Mouse (Mus musculus) liver, embryonic 13.5 days (tissue): ENCODE measurements at regions not wholly inside any gene's neighbourhood (a gene's known extent, or its start where the extent isn't known, plus 50 kb on each side); places are given as distances from the start of the nearest gene placed in this dataset.
"Not testable (repeated sequence)": the region's sequence is repeated elsewhere in the genome, so short reads cannot be mapped to it uniquely, and the experiment has no call there.

Source experiments
- ATAC-seq: fragments of 200-750 bp; cut with Nextera tagmentation; 2 replicates; pipeline ENCODE4 v1.8.0; 2017; ENCODE audit warnings: low read depth, mild to moderate bottlenecking, moderate number of reproducible peaks, moderate library complexity
- DNase-seq: peaks from one replicate; pipeline ENCODE4 v3.0.0; 2022
- H3K27ac ChIP-seq: fragments of 300-500 bp; sonication (generic); 2 replicates; pipeline ENCODE4 v1.5.1; 2015; ENCODE audit warnings: moderate library complexity, mild to moderate bottlenecking, inconsistent platforms
- H3K27me3 ChIP-seq: fragments of 300-500 bp; sonication (generic); 2 replicates; pipeline ENCODE4 v1.6.1; 2015; ENCODE audit warnings: mild to moderate bottlenecking, inconsistent platforms
- H3K36me3 ChIP-seq: fragments of 300-500 bp; sonication (generic); 2 replicates; pipeline ENCODE4 v1.6.1; 2015; ENCODE audit warnings: mild to moderate bottlenecking, inconsistent platforms
- H3K4me1 ChIP-seq: fragments of 300-500 bp; sonication (generic); replicated peaks from 2 replicates; pipeline ENCODE4 v1.6.1; 2015; ENCODE audit warnings: inconsistent platforms
- H3K4me2 ChIP-seq: fragments of 300-500 bp; sonication (generic); 2 replicates; pipeline ENCODE4 v1.6.1; 2015; ENCODE audit warnings: inconsistent platforms, mild to moderate bottlenecking, moderate library complexity
- H3K4me3 ChIP-seq: fragments of 300-500 bp; sonication (generic); replicated peaks from 2 replicates; pipeline ENCODE4 v1.5.1; 2015; ENCODE audit warnings: mild to moderate bottlenecking, inconsistent platforms
- H3K9ac ChIP-seq: fragments of 300-500 bp; sonication (generic); 2 replicates; pipeline ENCODE4 v1.6.1; 2015; ENCODE audit warnings: mild to moderate bottlenecking, inconsistent platforms
- H3K9me3 ChIP-seq: fragments of 300-500 bp; sonication (generic); replicated peaks from 2 replicates; pipeline ENCODE4 v1.6.1; 2016; ENCODE audit warnings: inconsistent platforms
- WGBS: fragments of 180-500 bp; shearing (Covaris S2); methylation state at CpG from one replicate; pipeline ENCODE4 v1.1.7; 2015; ENCODE audit not compliant: insufficient replicate concordance; 5-methylcytosine and 5-hydroxymethylcytosine counted together

DNA sequence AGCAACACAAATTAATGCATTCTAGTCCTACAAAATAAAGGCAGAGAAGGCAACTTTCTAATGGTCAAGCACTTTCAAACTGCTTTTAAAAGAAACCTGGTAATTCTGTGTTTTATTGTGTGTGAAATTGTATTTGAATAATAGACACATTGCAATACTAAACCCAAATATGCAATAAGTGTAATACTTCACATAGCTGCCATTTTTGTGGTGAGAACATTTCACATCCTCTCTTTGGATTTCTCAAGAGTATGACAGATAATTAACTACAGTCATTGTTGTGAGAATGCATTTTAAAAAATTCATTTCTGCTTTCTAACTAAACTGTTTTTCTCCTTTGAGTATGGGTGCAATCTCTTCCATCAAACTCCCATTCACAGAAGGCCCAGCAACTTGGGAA lies 256.4 kb downstream of the Sema3d start:
- H3K4me3 ChIP-seq, result no peak overlapping the region
- DNase-seq, result no peak
- H3K9me3 ChIP-seq, result no peaks in the 10 kb centered on the region

DNA sequence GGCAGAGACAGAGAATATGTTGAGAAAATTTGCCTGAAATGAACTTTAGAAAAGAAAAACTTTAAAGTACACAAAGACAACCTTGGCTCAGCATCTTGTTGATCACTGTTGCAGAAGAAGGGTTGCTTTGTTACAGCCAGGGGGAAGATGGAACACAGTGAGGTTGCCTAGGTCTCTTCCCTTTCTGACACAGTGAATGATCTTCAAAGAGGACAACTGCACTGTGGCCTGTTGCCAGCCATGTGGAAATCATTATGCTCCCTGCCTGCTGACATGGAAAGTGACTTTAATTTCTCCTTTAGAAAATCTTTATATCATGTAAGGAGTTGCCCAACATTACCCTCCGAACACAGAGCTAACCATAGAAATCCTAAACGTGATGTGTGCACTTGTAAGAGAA lies 263.1 kb downstream of the Sema3d start:
- 63% methylated on average over 2 of the region's 2 CpGs for WGBS
- DNase-seq (no peak), ATAC-seq (no peak)
- Histone ChIP-seq H3K27ac (no peak overlapping the region), H3K4me3 (no peak overlapping the region), H3K9ac (no peak overlapping the region), H3K4me1 (no peaks in the 10 kb centered on the region), H3K27me3 (no peaks in the 10 kb centered on the region), H3K4me2 (no peak overlapping the region), H3K36me3 (no peaks in the 10 kb centered on the region), H3K9me3 (no peaks in the 10 kb centered on the region)

More for the DNA sequence above, 256.4 kb downstream of the Sema3d start:
- ATAC-seq, result no peak
- Histone ChIP-seq H3K4me2 (no peak overlapping the region), H3K27ac (no peak overlapping the region), H3K4me1 (no peaks in the 10 kb centered on the region), H3K27me3 (no peaks in the 10 kb centered on the region), H3K9ac (no peak overlapping the region), H3K36me3 (no peaks in the 10 kb centered on the region)

GRCm38 (mm10) chr5:12673666-12674065 lies 290.5 kb downstream of the Sema3d start:
- no peak for DNase-seq
- no peak overlapping the region for H3K4me3 ChIP-seq
- H3K9me3 ChIP-seq, result no peaks in the 10 kb centered on the region
- ATAC-seq, result no peak
- H3K27me3 ChIP-seq, result no peaks in the 10 kb centered on the region
- no peak overlapping the region for H3K4me2 ChIP-seq
- H3K27ac ChIP-seq, result no peak overlapping the region
- H3K36me3 ChIP-seq, result no peaks in the 10 kb centered on the region
- 56% methylated on average over 2 of the region's 2 CpGs for WGBS
- H3K4me1 ChIP-seq, result no peaks in the 10 kb centered on the region
- H3K9ac ChIP-seq, result no peak overlapping the region

GRCm38 (mm10) chr5:12674134-12674533 lies 290.9 kb downstream of the Sema3d start:
- H3K9me3 ChIP-seq, result no peaks in the 10 kb centered on the region
- no peaks in the 10 kb centered on the region for H3K27me3 ChIP-seq
- 74% methylated on average over 4 of the region's 4 CpGs for WGBS
- H3K9ac ChIP-seq, result no peak overlapping the region
- no peak overlapping the region for H3K27ac ChIP-seq
- DNase-seq, result no peak
- H3K4me1 ChIP-seq, result no peaks in the 10 kb centered on the region
- no peak overlapping the region for H3K4me2 ChIP-seq
- no peak overlapping the region for H3K4me3 ChIP-seq
- no peaks in the 10 kb centered on the region for H3K36me3 ChIP-seq
- ATAC-seq, result no peak

GRCm38 (mm10) chr5:12676712-12677111 lies 293.5 kb downstream of the Sema3d start:
- 52% methylated on average over 3 of the region's 3 CpGs for WGBS
- Histone ChIP-seq H3K9ac (no peak overlapping the region), H3K4me3 (no peak overlapping the region), H3K27ac (no peak overlapping the region), H3K27me3 (no peaks in the 10 kb centered on the region), H3K4me2 (no peak overlapping the region), H3K9me3 (no peaks in the 10 kb centered on the region), H3K36me3 (no peaks in the 10 kb centered on the region), H3K4me1 (no peaks in the 10 kb centered on the region)
- no peak for DNase-seq
- ATAC-seq, result no peak

DNA sequence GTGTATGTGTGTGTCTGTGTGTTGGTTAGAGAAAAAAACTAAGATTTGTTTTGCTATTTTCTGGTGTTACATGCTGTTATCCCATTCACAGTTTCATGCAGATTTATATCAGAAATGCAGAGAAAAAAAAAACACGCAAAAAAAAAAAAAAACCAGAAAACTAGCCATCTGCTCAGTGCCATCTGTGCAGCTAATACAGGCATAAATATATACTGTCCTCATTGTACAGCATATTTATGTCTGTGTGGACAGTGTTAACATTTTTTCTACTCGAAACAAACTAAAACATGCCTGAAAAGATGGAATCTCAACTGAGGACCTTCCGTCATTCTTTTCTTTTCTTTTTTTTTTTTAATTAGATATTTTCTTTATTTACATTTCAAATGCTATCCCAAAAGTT lies 331.7 kb downstream of the Sema3d start:
- WGBS, result 67% methylated on average over 3 of the region's 3 CpGs
- no peaks in the 10 kb centered on the region for H3K36me3 ChIP-seq
- H3K4me1 ChIP-seq, result no peaks in the 10 kb centered on the region
- no peak for ATAC-seq
- H3K27ac ChIP-seq, result no peak overlapping the region
- no peaks in the 10 kb centered on the region for H3K27me3 ChIP-seq
- no peak overlapping the region for H3K9ac ChIP-seq
- H3K9me3 ChIP-seq, result no peaks in the 10 kb centered on the region
- no peak for DNase-seq
- no peak overlapping the region for H3K4me2 ChIP-seq
- no peak overlapping the region for H3K4me3 ChIP-seq

- DNase-seq, result no peak
- no peak overlapping the region for H3K4me3 ChIP-seq
- ATAC-seq, result no peak
- H3K9me3 ChIP-seq, result no peaks in the 10 kb centered on the region
- no peaks in the 10 kb centered on the region for H3K27me3 ChIP-seq
- no peaks in the 10 kb centered on the region for H3K36me3 ChIP-seq
- H3K4me2 ChIP-seq, result no peak overlapping the region
- no peaks in the 10 kb centered on the region for H3K4me1 ChIP-seq
- H3K9ac ChIP-seq, result no peak overlapping the region
- no peak overlapping the region for H3K27ac ChIP-seq
- whole genome bisulfite sequencing, result 36% methylated on average over 5 of the region's 5 CpGs
These were observed 368.3 kb downstream of the Sema3d start for GRCm38 (mm10) chr5:12751514-12751913.

- Histone ChIP-seq H3K27ac (no peak overlapping the region), H3K36me3 (no peaks in the 10 kb centered on the region), H3K4me3 (no peak overlapping the region), H3K27me3 (no peaks in the 10 kb centered on the region), H3K9ac (no peak overlapping the region), H3K9me3 (no peaks in the 10 kb centered on the region), H3K4me1 (no peaks in the 10 kb centered on the region), H3K4me2 (no peak overlapping the region)
- DNase-seq, result no peak
- no peak for ATAC-seq
These were observed 365.6 kb upstream of the Sema3a start for GRCm38 (mm10) chr5:12759634-12760033.

DNA sequence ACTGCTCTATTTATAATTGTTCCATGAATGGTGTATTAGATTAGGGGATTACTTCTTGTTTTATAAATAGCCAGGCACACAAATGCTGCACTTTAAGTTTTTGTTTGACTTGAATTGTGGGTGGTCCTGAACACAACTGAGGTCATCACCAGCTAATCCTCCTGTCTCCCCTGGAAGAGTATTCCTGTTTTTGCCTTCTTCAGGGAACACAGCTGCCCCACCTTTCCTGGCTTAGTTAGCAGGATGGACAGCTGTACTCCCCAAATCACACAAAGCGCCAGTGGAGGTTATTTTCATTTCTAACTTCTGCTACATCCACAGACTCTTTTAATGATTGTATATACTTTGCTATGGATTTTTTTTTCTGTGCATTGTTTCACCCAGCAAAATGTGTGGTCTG lies 357.8 kb upstream of the Sema3a start:
- H3K9me3 ChIP-seq, result no peaks in the 10 kb centered on the region
- no peak for DNase-seq
- no peaks in the 10 kb centered on the region for H3K27me3 ChIP-seq
- H3K4me1 ChIP-seq, result no peaks in the 10 kb centered on the region
- no peak overlapping the region for H3K4me3 ChIP-seq
- H3K36me3 ChIP-seq, result no peaks in the 10 kb centered on the region
- ATAC-seq, result no peak
- H3K27ac ChIP-seq, result no peak overlapping the region
- H3K9ac ChIP-seq, result no peak overlapping the region
- no peak overlapping the region for H3K4me2 ChIP-seq
- WGBS, result 68% methylated on average over 1 of the region's 1 CpGs

- H3K4me3 ChIP-seq, result no peak overlapping the region
- no peaks in the 10 kb centered on the region for H3K9me3 ChIP-seq
- H3K36me3 ChIP-seq, result no peaks in the 10 kb centered on the region
- no peak overlapping the region for H3K9ac ChIP-seq
- no peak for DNase-seq
- H3K27me3 ChIP-seq, result no peaks in the 10 kb centered on the region
- no peak for ATAC-seq
- WGBS, result 69% methylated on average over 3 of the region's 3 CpGs
- H3K4me2 ChIP-seq, result no peak overlapping the region
- H3K4me1 ChIP-seq, result no peaks in the 10 kb centered on the region
- H3K27ac ChIP-seq, result no peak overlapping the region
These were observed 342.5 kb upstream of the Sema3a start for GRCm38 (mm10) chr5:12782681-12783080.

DNA sequence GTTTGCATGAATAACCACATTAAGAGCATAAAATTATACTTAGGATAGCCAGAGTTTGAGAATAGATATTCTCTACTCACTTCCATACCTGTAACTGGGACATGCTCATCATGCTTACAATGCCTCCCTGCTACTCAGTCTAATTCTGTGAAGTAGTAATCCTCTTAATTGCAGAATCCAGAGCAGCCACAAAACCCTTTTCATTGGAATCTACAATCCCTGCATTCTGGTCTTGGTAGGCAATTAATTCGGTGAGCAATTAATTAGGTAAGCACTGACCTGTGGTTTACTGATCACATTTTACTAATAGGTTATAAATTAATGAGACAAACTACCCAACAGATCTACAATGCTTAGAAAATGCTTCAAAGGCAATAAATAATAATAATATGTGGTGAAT lies 316.5 kb upstream of the Sema3a start:
- no peaks in the 10 kb centered on the region for H3K9me3 ChIP-seq
- no peaks in the 10 kb centered on the region for H3K4me1 ChIP-seq
- H3K27me3 ChIP-seq, result no peaks in the 10 kb centered on the region
- H3K9ac ChIP-seq, result no peak overlapping the region
- WGBS, result 72% methylated on average over 1 of the region's 1 CpGs
- H3K36me3 ChIP-seq, result no peaks in the 10 kb centered on the region
- ATAC-seq (no peak), DNase-seq (no peak)
- no peak overlapping the region for H3K4me2 ChIP-seq
- no peak overlapping the region for H3K27ac ChIP-seq
- H3K4me3 ChIP-seq, result no peak overlapping the region

DNA sequence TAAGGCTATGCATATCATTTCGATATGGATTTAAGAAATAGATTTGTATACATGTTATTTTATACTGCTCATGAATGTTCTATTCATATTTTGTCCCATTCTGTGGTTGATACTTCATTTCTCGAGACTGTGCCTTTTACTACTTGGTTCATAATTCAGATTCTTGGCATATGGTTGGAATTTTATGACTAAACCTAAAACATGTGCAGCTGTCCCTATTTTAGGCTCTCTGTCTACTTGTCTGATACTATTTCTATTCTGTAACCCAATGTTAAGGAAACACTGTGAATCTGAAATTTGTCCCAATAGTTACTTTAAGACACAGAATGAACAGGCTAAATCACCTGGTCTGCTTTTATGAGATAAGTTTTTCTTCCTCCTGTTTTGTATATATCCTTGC lies 315.3 kb upstream of the Sema3a start:
- no peak overlapping the region for H3K9ac ChIP-seq
- ATAC-seq, result no peak
- 39% methylated on average over 2 of the region's 2 CpGs for WGBS

GRCm38 (mm10) chr5:12847207-12847606 lies 278.0 kb upstream of the Sema3a start:
- H3K4me1 ChIP-seq, H3K4me2 ChIP-seq, H3K36me3 ChIP-seq, H3K27ac ChIP-seq, H3K9ac ChIP-seq, ATAC-seq, H3K4me3 ChIP-seq, H3K9me3 ChIP-seq, DNase-seq, H3K27me3 ChIP-seq: not testable (repeated sequence)
- 59% methylated on average over 3 of the region's 3 CpGs for WGBS

More for the DNA sequence above, 315.3 kb upstream of the Sema3a start:
- Histone ChIP-seq H3K4me2 (no peak overlapping the region), H3K9me3 (no peaks in the 10 kb centered on the region), H3K4me3 (no peak overlapping the region), H3K27me3 (no peaks in the 10 kb centered on the region), H3K4me1 (no peaks in the 10 kb centered on the region), H3K27ac (no peak overlapping the region), H3K36me3 (no peaks in the 10 kb centered on the region)
- DNase-seq, result no peak
